Mouse (Mus musculus) limb, embryonic 10.5 days (tissue): ENCODE data around the gene Kat2a. TPM values are rescaled to one million over a fixed set of nuclear protein-coding genes. Genes with fewer than 3 reads are reported as not detected.
"Not testable (repeated sequence)": the region's sequence is repeated elsewhere in the genome, so short reads cannot be mapped to it uniquely, and the experiment has no call there.

ENCODE experiments used
- DNase-seq: peaks from one replicate; pipeline ENCODE4 v3.0.0-alpha.2; 2017; ENCODE audit warnings: low spot score
- H3K27ac ChIP-seq: fragments of 300-500 bp; sonication (generic); 2 replicates; pipeline ENCODE4 v1.5.1; 2016; ENCODE audit warnings: mild to moderate bottlenecking
- H3K27me3 ChIP-seq: fragments of 300-500 bp; sonication (generic); 2 replicates; pipeline ENCODE4 v1.6.1; 2016; ENCODE audit warnings: low read depth, mild to moderate bottlenecking; ENCODE audit not compliant: poor library complexity, severe bottlenecking
- H3K36me3 ChIP-seq: fragments of 300-500 bp; sonication (generic); 2 replicates; pipeline ENCODE4 v1.6.1; 2016; ENCODE audit warnings: mild to moderate bottlenecking, moderate library complexity
- H3K4me1 ChIP-seq: fragments of 300-500 bp; sonication (generic); 2 replicates; pipeline ENCODE4 v1.6.1; 2016
- H3K4me3 ChIP-seq: fragments of 300-500 bp; sonication (generic); 2 replicates; pipeline ENCODE4 v1.5.1; 2016; ENCODE audit warnings: mild to moderate bottlenecking, moderate library complexity
- H3K9me3 ChIP-seq: fragments of 300-500 bp; sonication (generic); replicated peaks from 2 replicates; pipeline ENCODE4 v1.6.1; 2016; ENCODE audit warnings: mild to moderate bottlenecking
- WGBS: fragments of 180-500 bp; shearing (Covaris S2); methylation state at CpG from one replicate; pipeline ENCODE4 v1.1.7; 2016; 5-methylcytosine and 5-hydroxymethylcytosine counted together
- polyA plus RNA-seq: library from polyadenylated mRNA; unstranded; fragments of >200 nt; fragmentation: Nextera tagmentation; extraction: Ambion mirVana; gene quantifications from 2 replicates; pipeline ENCODE4 v1.2.1, GENCODE M21; 2016

Gene Kat2a
- polyA plus RNA-seq, 1 experiment from 2014 or later = 77.2 TPM

- no peak overlapping the region for H3K4me3 ChIP-seq
- peaks cover 45% of the 10 kb centered on the region for H3K27me3 ChIP-seq
- no peaks in the 10 kb centered on the region for H3K9me3 ChIP-seq
- 73% methylated on average over 2 of the region's 2 CpGs for WGBS
- H3K36me3 ChIP-seq = no peaks in the 10 kb centered on the region
- no peak for DNase-seq
- H3K4me1 ChIP-seq = peaks cover 15% of the 10 kb centered on the region
- H3K27ac ChIP-seq = no peak overlapping the region
Observed at GRCm38 (mm10) chr11:100671956-100672355, 40.3 kb downstream of the Kat2a start.

- no peaks in the 10 kb centered on the region for H3K9me3 ChIP-seq
- no peak overlapping the region for H3K27ac ChIP-seq
- H3K4me3 ChIP-seq = no peak overlapping the region
- no peak for DNase-seq
- H3K36me3 ChIP-seq = no peaks in the 10 kb centered on the region
- 82% methylated on average over 1 of the region's 1 CpGs for WGBS
- peaks cover 15% of the 10 kb centered on the region for H3K4me1 ChIP-seq
- H3K27me3 ChIP-seq = peaks cover 45% of the 10 kb centered on the region
Observed at GRCm38 (mm10) chr11:100671049-100671448, 41.2 kb downstream of the Kat2a start.

- peaks cover 8% of the 10 kb centered on the region; the same call in 1 of the 2 replicates for H3K27me3 ChIP-seq
- no peak overlapping the region for H3K27ac ChIP-seq
- no peak for DNase-seq
- no peak overlapping the region for H3K4me3 ChIP-seq
- H3K36me3 ChIP-seq = no peaks in the 10 kb centered on the region
- H3K9me3 ChIP-seq = no peaks in the 10 kb centered on the region
- H3K4me1 ChIP-seq = peaks cover 15% of the 10 kb centered on the region
- WGBS = 83% methylated on average over 10 of the region's 10 CpGs
Observed at GRCm38 (mm10) chr11:100659806-100660205, 52.5 kb downstream of the Kat2a start.

GRCm38 (mm10) chr11:100656458-100656857 lies 55.8 kb downstream of the Kat2a start:
- no peak for DNase-seq
- Histone ChIP-seq H3K4me1 (peaks cover 17% of the 10 kb centered on the region), H3K9me3 (no peaks in the 10 kb centered on the region), H3K27me3 (peaks cover 26% of the 10 kb centered on the region), H3K36me3 (no peaks in the 10 kb centered on the region), H3K27ac (peak overlapping the region; percentile 38; the same call in 1 of the 2 replicates), H3K4me3 (no peak overlapping the region)
- WGBS = 6% methylated on average over 6 of the region's 6 CpGs

- not testable (repeated sequence) for H3K27ac ChIP-seq, DNase-seq, H3K4me3 ChIP-seq, H3K9me3 ChIP-seq, H3K36me3 ChIP-seq
- WGBS = 54% methylated on average over 3 of the region's 3 CpGs
- H3K4me1 ChIP-seq = peaks cover 19% of the 10 kb centered on the region
- peaks cover 35% of the 10 kb centered on the region for H3K27me3 ChIP-seq
Observed at GRCm38 (mm10) chr11:100655589-100655988, 56.7 kb downstream of the Kat2a start.

Other genes with a start within 250 kb of the Kat2a start
- gene Klhl11, start 239.7 kb downstream of the Kat2a start, polyA plus RNA-seq = 7.9 and 10.4 TPM in 2 replicates
- 260 and 263 TPM in 2 replicates for gene Acly, start 184.5 kb downstream of the Kat2a start, polyA plus RNA-seq
- 1.1 and 1.2 TPM in 2 replicates for gene Ttc25, start 166.9 kb downstream of the Kat2a start, polyA plus RNA-seq
- 13.1 and 23.0 TPM in 2 replicates for gene Cnp, start 137.6 kb downstream of the Kat2a start, polyA plus RNA-seq
- 86.2 and 95.5 TPM in 2 replicates for gene Nkiras2, start 93.2 kb downstream of the Kat2a start, polyA plus RNA-seq
- gene Dnajc7, start 92.3 kb downstream of the Kat2a start, polyA plus RNA-seq = 256 and 281 TPM in 2 replicates
- 0.15 and 0.16 TPM in 2 replicates for gene Zfp385c, start 20.0 kb downstream of the Kat2a start, polyA plus RNA-seq
- gene Dhx58, start 8.2 kb downstream of the Kat2a start, polyA plus RNA-seq = 3.1 and 4.4 TPM in 2 replicates
- 0.31 and 0.56 TPM in 2 replicates for gene Hspb9, start 1.4 kb upstream of the Kat2a start, polyA plus RNA-seq
- gene Rab5c, start 25.8 kb upstream of the Kat2a start, polyA plus RNA-seq = 13.1 and 16.8 TPM in 2 replicates
- not detected in 2 replicates for gene Kcnh4, start 47.5 kb upstream of the Kat2a start, polyA plus RNA-seq
- not detected in 2 replicates for gene Hcrt, start 50.5 kb upstream of the Kat2a start, polyA plus RNA-seq
- 3.5 and 4.3 TPM in 2 replicates for gene Ghdc, start 58.5 kb upstream of the Kat2a start, polyA plus RNA-seq
- 15.4 and 15.6 TPM in 2 replicates for gene Stat5b, start 138.3 kb upstream of the Kat2a start, polyA plus RNA-seq
- gene Stat5a, start 146.9 kb upstream of the Kat2a start, polyA plus RNA-seq = 2.1 and 2.7 TPM in 2 replicates
- 20.7 and 30.2 TPM in 2 replicates for gene Stat3, start 227.1 kb upstream of the Kat2a start, polyA plus RNA-seq